Mouse (Mus musculus): Measurements from ENCODE around the gene Grk6.

DNA sequence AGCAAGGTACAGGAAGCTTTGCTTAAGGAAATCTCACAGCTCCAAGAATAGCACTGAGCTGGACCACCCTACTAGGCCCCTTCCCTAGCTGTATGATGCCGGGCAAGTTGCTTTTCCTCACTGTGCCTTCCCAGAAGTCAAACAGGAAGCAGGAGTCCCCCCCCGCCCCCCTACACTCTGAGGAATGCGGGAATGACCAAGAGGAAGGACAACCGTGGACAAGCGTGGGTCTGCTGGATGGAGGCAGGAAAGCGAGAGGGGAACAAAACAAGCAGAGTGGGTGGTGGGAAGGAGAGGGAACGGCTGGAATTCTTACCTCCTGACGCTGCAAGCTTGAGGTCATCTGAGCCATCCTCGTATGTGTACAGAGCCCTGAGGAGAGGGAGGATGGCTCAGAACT lies 38.2 kb downstream of the Grk6 start:
- TF ChIP-seq CTCF (IDR thresholded peaks at IDR 0.05; ENCODE audit: borderline replicate concordance, control insufficient read depth, extremely low read depth, insufficient read depth, low read length, poor library complexity) (no peak), POLR2A (IDR thresholded peaks at IDR 0.05; ENCODE audit: control insufficient read depth, extremely low read depth, insufficient read depth, low read length, poor library complexity) (no peak)
